Mouse (Mus musculus) spleen, adult 2 months (tissue): ENCODE data around the gene Mapk8ip1.

Source experiments
- CTCF ChIP-seq: fragments of 200-500 bp; IDR thresholded peaks from 2 replicates; pipeline ENCODE4 v1.5.1; 2011; ENCODE audit warnings: mild to moderate bottlenecking, inconsistent platforms; ENCODE audit not compliant: insufficient read depth, insufficient read length, insufficient replicate concordance; ENCODE audit errors: extremely low read depth
- POLR2A ChIP-seq: fragments of 200-500 bp; IDR thresholded peaks from 2 replicates; pipeline ENCODE4 v1.6.1; 2011; ENCODE audit warnings: low read depth, low read length, inconsistent platforms

DNA sequence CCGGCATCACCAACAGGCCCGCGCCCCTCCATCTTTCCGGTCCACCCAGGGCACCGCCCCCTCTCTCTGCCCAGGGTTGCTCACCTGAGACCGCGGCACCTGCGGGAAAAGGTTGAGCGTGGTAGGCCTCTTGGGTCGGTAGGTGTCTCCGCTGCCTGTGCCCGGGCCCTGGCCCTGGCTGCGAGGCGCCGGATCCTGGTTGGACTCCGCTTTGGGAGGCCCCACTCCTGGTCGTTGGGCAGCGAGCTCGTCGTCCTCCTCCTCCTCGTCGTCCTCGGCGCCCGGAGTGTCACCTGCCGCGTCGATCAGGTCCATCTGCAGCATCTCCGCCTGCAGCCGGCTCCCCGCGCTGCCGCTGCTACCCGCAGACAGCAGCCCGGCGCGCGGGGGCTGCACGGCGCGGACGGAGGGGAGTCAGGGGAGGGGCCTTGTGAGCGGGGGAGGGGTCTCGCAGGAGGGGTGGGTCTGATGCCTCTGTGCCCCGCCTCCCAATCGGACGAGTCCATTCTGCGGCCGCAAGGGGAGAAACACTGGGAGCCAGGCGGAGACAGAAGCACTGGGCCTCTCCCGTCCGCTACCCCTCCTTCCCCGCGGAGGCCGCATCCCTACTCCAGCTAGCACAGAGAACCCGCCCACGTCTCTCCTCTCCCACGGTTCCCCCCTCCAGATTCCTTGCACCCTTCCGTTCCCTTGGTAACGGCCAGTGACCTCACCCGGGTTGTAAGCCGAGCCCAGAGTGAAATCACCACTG, 12.0 kb downstream of the Mapk8ip1 start:
- TF ChIP-seq CTCF, result no peak
- no peak for TF ChIP-seq POLR2A
